Mouse (Mus musculus) right cerebral cortex, postnatal 4 days (tissue): ENCODE results near the gene Gm7544.

Source experiments
- DNase-seq: peaks from one replicate; pipeline ENCODE4 v3.0.0-alpha.2; 2022

The Gm7544 gene

GRCm38 (mm10) chr1:82913025-82913424 is 42.8 kb downstream of the Gm7544 start, which contains the start of gene A030005L19Rik:
Gene A030005L19Rik (plus strand): TSS chr1:82913325.
- DNase-seq: no peak

GRCm38 (mm10) chr1:82905886-82906285 is 49.9 kb downstream of the Gm7544 start:
- no peak for DNase-seq
